Mouse (Mus musculus): ENCODE measurements around the gene Zbtb20. TPM values are rescaled to one million over a fixed set of nuclear protein-coding genes. Genes with fewer than 3 reads are reported as not detected.

Zbtb20 gene
- polyA plus RNA-seq, 1 experiment from 2014 or later, result 80.6 TPM

DNA sequence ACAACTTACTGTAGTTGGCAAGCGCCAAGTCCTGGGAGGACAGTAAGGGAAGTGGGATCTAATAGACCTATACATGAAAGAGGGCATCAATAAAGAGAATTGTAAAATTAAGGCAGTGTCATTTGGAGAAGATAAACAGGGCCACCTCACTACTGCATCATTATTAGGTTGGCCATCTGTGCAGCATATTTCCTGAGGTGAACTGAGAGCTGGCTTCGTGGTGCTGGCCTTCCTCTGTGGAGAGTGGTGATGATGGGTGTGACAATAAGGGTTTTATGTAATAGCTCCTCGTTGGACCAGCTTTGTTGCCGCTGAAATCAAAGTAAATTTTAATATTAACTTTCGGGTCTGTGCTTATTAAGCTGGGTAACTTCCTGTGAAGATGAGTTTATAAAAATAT, 223.0 kb downstream of the Zbtb20 start:
- WGBS, result 90% methylated on average over 5 of the region's 5 CpGs
- Histone ChIP-seq H3K4me1 (ENCODE audit: control insufficient read depth, insufficient read depth, low read length) (no peaks in the 10 kb centered on the region), H3K36me3 (ENCODE audit: control insufficient read depth, insufficient read depth, low read length) (no peaks in the 10 kb centered on the region), H3K4me2 (ENCODE audit: low read length) (no peak overlapping the region), H3K4me3 (replicated peaks; ENCODE audit: low read depth, low read length) (no peak overlapping the region), H3K27me3 (ENCODE audit: control insufficient read depth, insufficient read depth, low read length) (no peaks in the 10 kb centered on the region), H3K9ac (replicated peaks; ENCODE audit: low read length) (no peak overlapping the region), H3K9me3 (ENCODE audit: control insufficient read depth, low read length) (no peaks in the 10 kb centered on the region), H3K27ac (replicated peaks; ENCODE audit: low read depth, low read length) (no peak overlapping the region)
- no peak for ATAC-seq (ENCODE audit: low FRiP score, low TSS enrichment)
- DNase-seq, result no peak

DNA sequence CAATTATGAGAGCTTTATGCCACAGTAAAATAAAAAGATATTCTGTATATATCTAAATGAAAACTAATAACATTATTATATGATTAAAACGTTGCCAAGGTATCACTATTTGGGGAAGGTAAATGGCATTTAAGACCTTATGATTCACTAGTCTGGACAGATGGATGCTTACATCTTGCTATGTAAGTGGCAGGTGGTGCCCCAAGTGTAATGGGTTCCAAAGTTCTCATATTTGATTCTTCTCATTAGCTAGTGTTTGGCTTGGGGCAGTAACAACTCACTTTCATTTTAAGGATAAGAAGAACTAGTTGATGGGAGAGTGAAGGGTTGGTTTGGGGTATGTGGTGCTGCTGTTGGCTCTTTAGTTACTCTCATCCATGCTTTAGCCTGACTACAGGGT, 235.6 kb downstream of the Zbtb20 start:
- WGBS, result 86% methylated on average over 1 of the region's 1 CpGs
- H3K27ac ChIP-seq (replicated peaks; ENCODE audit: low read depth, low read length), result no peak overlapping the region
- no peak overlapping the region for H3K9ac ChIP-seq (replicated peaks; ENCODE audit: low read length)
- H3K36me3 ChIP-seq (ENCODE audit: control insufficient read depth, insufficient read depth, low read length), result no peaks in the 10 kb centered on the region
- DNase-seq, result no peak
- H3K4me3 ChIP-seq (replicated peaks; ENCODE audit: low read depth, low read length), result no peak overlapping the region
- no peaks in the 10 kb centered on the region for H3K9me3 ChIP-seq (ENCODE audit: control insufficient read depth, low read length)
- no peak overlapping the region for H3K4me2 ChIP-seq (ENCODE audit: low read length)
- no peaks in the 10 kb centered on the region for H3K4me1 ChIP-seq (ENCODE audit: control insufficient read depth, insufficient read depth, low read length)
- H3K27me3 ChIP-seq (ENCODE audit: control insufficient read depth, insufficient read depth, low read length), result no peaks in the 10 kb centered on the region
- ATAC-seq (ENCODE audit: low FRiP score, low TSS enrichment), result no peak

DNA sequence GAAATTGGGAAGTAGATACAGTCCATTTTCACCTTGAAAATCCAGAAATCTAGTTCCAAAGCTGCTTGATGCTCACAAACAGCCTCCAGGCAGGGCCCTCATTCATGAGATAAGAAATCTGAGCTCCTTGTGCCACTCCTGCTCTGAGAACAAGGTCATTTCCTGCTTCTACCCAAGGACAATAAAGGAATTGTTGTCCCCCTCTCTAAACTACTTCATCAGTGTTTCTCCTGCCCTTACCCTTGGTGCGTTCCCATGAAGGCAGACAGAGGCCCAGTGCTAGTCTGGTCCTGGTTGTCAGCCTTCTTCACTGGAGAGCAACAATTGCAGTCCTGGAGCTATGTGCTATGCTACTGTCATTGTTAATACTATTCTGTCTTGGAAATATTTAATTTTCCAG, 238.3 kb downstream of the Zbtb20 start:
- 77% methylated on average over 1 of the region's 1 CpGs for WGBS
- no peaks in the 10 kb centered on the region for H3K27me3 ChIP-seq (ENCODE audit: control insufficient read depth, insufficient read depth, low read length)
- ATAC-seq (ENCODE audit: low FRiP score, low TSS enrichment) (no peak), DNase-seq (no peak)
- H3K4me2 ChIP-seq (ENCODE audit: low read length), result no peak overlapping the region
- no peaks in the 10 kb centered on the region for H3K4me1 ChIP-seq (ENCODE audit: control insufficient read depth, insufficient read depth, low read length)
- no peak overlapping the region for H3K27ac ChIP-seq (replicated peaks; ENCODE audit: low read depth, low read length)
- no peak overlapping the region for H3K9ac ChIP-seq (replicated peaks; ENCODE audit: low read length)
- H3K9me3 ChIP-seq (ENCODE audit: control insufficient read depth, low read length), result no peaks in the 10 kb centered on the region
- H3K4me3 ChIP-seq (replicated peaks; ENCODE audit: low read depth, low read length), result no peak overlapping the region
- no peaks in the 10 kb centered on the region for H3K36me3 ChIP-seq (ENCODE audit: control insufficient read depth, insufficient read depth, low read length)

DNA sequence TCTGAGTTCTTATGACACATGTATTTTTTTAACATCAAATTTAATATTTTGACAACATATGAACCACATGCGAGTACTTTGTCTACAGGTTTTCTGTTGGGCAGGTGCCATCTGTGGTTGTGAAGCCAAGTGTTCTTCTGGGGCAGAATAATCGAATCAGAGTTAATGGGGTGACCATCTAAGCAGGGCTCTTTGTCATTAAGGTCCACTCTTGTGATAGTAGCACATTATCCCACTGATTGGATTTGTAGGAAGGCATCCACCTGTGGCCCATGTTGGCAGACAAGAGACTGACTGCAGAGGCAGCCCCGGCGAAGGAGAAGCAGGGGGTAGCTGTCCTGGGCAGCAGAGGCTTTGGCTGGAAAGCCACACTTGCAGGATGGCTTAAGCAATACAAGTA, 254.3 kb downstream of the Zbtb20 start:
- Histone ChIP-seq H3K27me3 (ENCODE audit: control insufficient read depth, insufficient read depth, low read length) (no peaks in the 10 kb centered on the region), H3K36me3 (ENCODE audit: control insufficient read depth, insufficient read depth, low read length) (no peaks in the 10 kb centered on the region), H3K4me2 (ENCODE audit: low read length) (no peak overlapping the region), H3K9me3 (ENCODE audit: control insufficient read depth, low read length) (no peaks in the 10 kb centered on the region), H3K4me1 (ENCODE audit: control insufficient read depth, insufficient read depth, low read length) (no peaks in the 10 kb centered on the region), H3K27ac (replicated peaks; ENCODE audit: low read depth, low read length) (0 out of 2 replicates have a peak overlapping the region, but pooled peaks have one; percentile 5), H3K4me3 (replicated peaks; ENCODE audit: low read depth, low read length) (no peak overlapping the region), H3K9ac (replicated peaks; ENCODE audit: low read length) (no peak overlapping the region)
- 66% methylated on average over 4 of the region's 4 CpGs for WGBS
- DNase-seq (no peak), ATAC-seq (ENCODE audit: low FRiP score, low TSS enrichment) (no peak)

DNA sequence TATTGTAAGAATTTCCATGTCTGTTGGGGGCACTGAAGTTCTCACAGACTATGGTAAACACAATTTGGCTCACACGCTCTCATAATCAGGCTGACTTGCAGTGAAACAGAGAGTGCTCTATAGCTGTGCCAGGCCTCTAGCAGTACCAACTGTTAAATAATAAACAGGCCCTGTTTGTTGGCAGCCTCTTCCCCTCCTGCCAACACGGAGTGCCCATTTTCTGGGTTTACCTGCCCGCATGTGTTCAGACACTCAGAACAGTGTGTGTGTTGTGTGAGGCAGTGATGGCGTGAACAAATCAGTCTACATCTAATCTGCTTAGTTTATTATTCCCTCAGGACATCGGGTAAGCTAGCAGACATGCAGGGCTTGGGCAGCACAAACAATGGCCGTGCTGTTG, 254.9 kb downstream of the Zbtb20 start:
- Histone ChIP-seq H3K4me3 (replicated peaks; ENCODE audit: low read depth, low read length) (no peak overlapping the region), H3K4me1 (ENCODE audit: control insufficient read depth, insufficient read depth, low read length) (no peaks in the 10 kb centered on the region), H3K27me3 (ENCODE audit: control insufficient read depth, insufficient read depth, low read length) (no peaks in the 10 kb centered on the region), H3K4me2 (ENCODE audit: low read length) (no peak overlapping the region), H3K9ac (replicated peaks; ENCODE audit: low read length) (no peak overlapping the region), H3K9me3 (ENCODE audit: control insufficient read depth, low read length) (no peaks in the 10 kb centered on the region), H3K36me3 (ENCODE audit: control insufficient read depth, insufficient read depth, low read length) (no peaks in the 10 kb centered on the region), H3K27ac (replicated peaks; ENCODE audit: low read depth, low read length) (no peak overlapping the region)
- 51% methylated on average over 6 of the region's 6 CpGs for WGBS
- ATAC-seq (ENCODE audit: low FRiP score, low TSS enrichment), result 0 out of 2 replicates have a peak, but pooled peaks have one; percentile 43
- DNase-seq, result peak; percentile 41

DNA sequence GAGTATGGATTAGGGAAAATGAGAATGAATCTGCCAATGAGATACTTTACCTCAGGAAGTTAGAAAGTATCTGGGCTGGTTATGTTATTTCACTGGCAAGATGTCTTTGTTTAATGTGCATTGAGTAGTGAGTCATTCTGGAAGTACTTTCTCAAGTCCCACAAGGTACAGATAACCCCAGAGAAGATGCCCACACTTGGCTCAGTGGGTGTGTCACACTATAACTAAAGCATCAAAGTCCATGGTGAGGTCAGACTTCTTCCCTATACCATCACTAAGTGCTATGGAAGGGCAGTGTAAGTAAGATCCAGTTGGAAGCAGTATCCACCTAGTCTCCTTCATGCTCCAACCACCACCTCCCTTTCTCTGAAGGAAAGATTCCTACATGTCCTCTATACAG, 255.4 kb downstream of the Zbtb20 start:
- ATAC-seq (ENCODE audit: low FRiP score, low TSS enrichment) (no peak), DNase-seq (no peak)
- no peaks in the 10 kb centered on the region for H3K4me1 ChIP-seq (ENCODE audit: control insufficient read depth, insufficient read depth, low read length)
- no peak overlapping the region for H3K4me3 ChIP-seq (replicated peaks; ENCODE audit: low read depth, low read length)
- H3K9me3 ChIP-seq (ENCODE audit: control insufficient read depth, low read length), result no peaks in the 10 kb centered on the region
- no peaks in the 10 kb centered on the region for H3K27me3 ChIP-seq (ENCODE audit: control insufficient read depth, insufficient read depth, low read length)
- H3K4me2 ChIP-seq (ENCODE audit: low read length), result no peak overlapping the region
- no peak overlapping the region for H3K27ac ChIP-seq (replicated peaks; ENCODE audit: low read depth, low read length)
- H3K9ac ChIP-seq (replicated peaks; ENCODE audit: low read length), result no peak overlapping the region
- no peaks in the 10 kb centered on the region for H3K36me3 ChIP-seq (ENCODE audit: control insufficient read depth, insufficient read depth, low read length)

DNA sequence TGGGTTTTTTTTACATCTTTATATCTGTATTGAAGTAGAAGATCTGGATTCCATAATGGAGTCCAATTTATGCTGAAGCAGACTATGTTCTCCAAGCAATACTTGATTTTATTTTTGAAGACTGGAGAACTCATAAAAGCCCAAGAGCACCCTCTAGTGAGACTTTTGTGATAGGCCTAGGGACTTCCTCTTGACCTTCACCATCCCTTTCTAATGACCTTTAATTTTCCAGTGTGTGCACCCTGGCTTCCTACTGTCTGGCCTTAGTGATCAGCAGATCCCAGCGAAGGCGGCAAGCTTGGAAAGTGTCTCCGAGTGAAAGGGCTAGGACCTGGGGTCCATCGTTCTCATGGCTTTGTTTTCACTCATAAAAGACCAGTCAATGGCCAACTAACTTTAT, 292.8 kb downstream of the Zbtb20 start:
- Histone ChIP-seq H3K4me3 (replicated peaks; ENCODE audit: low read depth, low read length) (no peak overlapping the region), H3K4me2 (ENCODE audit: low read length) (no peak overlapping the region), H3K4me1 (ENCODE audit: control insufficient read depth, insufficient read depth, low read length) (no peaks in the 10 kb centered on the region), H3K36me3 (ENCODE audit: control insufficient read depth, insufficient read depth, low read length) (no peaks in the 10 kb centered on the region), H3K27ac (replicated peaks; ENCODE audit: low read depth, low read length) (no peak overlapping the region), H3K27me3 (ENCODE audit: control insufficient read depth, insufficient read depth, low read length) (no peaks in the 10 kb centered on the region), H3K9me3 (ENCODE audit: control insufficient read depth, low read length) (no peaks in the 10 kb centered on the region), H3K9ac (replicated peaks; ENCODE audit: low read length) (no peak overlapping the region)
- no peak for ATAC-seq (ENCODE audit: low FRiP score, low TSS enrichment)
- WGBS, result 73% methylated on average over 4 of the region's 4 CpGs
- peak; percentile 26 for DNase-seq

DNA sequence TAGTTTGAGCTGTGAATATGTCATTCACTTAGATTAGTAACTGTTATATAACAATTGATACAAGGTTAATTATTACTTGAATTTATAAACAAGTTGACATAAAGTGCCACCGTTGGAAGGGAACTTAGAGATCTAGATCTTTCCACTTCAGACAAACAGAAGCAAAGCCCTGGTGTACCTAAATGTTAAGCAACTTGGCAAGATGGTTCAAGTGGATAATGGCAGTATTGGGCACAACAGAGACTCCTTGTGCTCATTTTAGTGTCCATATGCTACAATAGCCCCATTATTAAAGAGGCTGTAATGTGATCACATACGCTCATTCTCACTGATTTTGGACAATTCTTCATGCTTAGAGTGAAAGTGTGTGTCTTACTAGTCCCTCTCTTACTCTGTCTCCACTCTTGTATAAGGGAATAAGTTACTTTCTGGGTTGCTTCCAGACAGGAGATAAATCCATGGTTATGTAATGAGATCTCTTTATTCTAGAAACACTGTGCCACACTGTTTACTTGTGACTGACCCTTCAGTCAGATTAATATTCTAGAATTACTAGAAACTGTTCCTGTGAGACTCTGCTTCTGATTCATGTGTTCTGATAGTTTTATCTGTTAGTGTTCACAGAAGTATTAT, 293.7 kb downstream of the Zbtb20 start:
- Histone ChIP-seq H3K27ac (replicated peaks; ENCODE audit: low read depth, low read length) (no peak overlapping the region), H3K9ac (replicated peaks; ENCODE audit: low read length) (no peak overlapping the region), H3K4me3 (replicated peaks; ENCODE audit: low read depth, low read length) (no peak overlapping the region), H3K27me3 (ENCODE audit: control insufficient read depth, insufficient read depth, low read length) (no peaks in the 10 kb centered on the region), H3K36me3 (ENCODE audit: control insufficient read depth, insufficient read depth, low read length) (no peaks in the 10 kb centered on the region), H3K9me3 (ENCODE audit: control insufficient read depth, low read length) (no peaks in the 10 kb centered on the region), H3K4me1 (ENCODE audit: control insufficient read depth, insufficient read depth, low read length) (no peaks in the 10 kb centered on the region), H3K4me2 (ENCODE audit: low read length) (no peak overlapping the region)
- 84% methylated on average over 2 of the region's 2 CpGs for WGBS
- DNase-seq (no peak), ATAC-seq (ENCODE audit: low FRiP score, low TSS enrichment) (no peak)

DNA sequence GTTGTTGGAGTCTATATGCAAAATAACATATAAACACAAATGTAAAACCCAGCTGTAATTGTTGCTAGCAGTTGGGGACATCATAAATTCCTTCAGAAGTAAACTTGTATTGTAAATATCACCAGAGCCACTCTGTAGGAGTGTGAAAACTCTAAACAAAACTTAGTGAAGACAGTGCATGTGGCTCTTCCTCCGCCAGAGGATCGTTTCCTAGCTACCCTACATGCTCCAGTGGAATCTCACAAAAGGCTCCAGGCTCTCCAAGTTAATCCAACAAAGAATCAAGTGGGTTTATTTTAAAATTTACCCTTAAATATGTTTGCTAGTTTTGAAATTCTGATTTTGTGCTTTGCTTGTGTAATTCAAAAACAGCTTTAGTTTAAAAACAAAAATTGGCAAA, 296.5 kb downstream of the Zbtb20 start:
- Histone ChIP-seq H3K9me3 (ENCODE audit: control insufficient read depth, low read length) (no peaks in the 10 kb centered on the region), H3K27me3 (ENCODE audit: control insufficient read depth, insufficient read depth, low read length) (no peaks in the 10 kb centered on the region), H3K4me1 (ENCODE audit: control insufficient read depth, insufficient read depth, low read length) (no peaks in the 10 kb centered on the region), H3K9ac (replicated peaks; ENCODE audit: low read length) (no peak overlapping the region), H3K27ac (replicated peaks; ENCODE audit: low read depth, low read length) (no peak overlapping the region), H3K36me3 (ENCODE audit: control insufficient read depth, insufficient read depth, low read length) (no peaks in the 10 kb centered on the region), H3K4me3 (replicated peaks; ENCODE audit: low read depth, low read length) (no peak overlapping the region), H3K4me2 (ENCODE audit: low read length) (no peak overlapping the region)
- WGBS, result 12% methylated on average over 2 of the region's 2 CpGs
- DNase-seq (peak; percentile 33), ATAC-seq (ENCODE audit: low FRiP score, low TSS enrichment) (no peak)

All from midbrain, embryonic 14.5 days (tissue).